Mouse (Mus musculus) c-Kit-positive CD71-positive TER-119-positive erythroid progenitor cells, embryonic 14.5 days (primary cell): Measurements from ENCODE around the gene Asz1.

Experiments used
- DNase-seq: peaks from one replicate; pipeline ENCODE4 v3.0.0-alpha.2; 2013; ENCODE audit warnings: low spot score

Gene Asz1

DNA sequence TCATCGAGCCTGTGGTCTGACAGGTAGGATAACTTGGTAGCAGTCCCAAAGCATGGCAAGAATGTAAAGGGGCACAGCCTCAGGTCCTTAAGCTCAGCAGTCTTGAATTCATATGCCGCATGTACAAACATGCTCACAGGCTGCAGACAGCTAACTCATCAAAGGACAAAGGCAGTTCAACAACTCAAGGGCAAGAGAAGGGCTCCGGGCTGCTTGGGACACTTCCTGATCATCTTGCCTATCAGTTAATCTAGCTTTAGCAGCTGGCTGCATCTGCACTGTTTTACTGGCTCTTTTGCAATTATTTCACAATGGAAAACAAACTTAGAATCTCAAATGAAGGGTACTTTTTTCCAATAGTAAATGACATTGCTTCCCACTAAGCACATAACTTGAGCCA, 101.5 kb downstream of the Asz1 start:
- no peak for DNase-seq

DNA sequence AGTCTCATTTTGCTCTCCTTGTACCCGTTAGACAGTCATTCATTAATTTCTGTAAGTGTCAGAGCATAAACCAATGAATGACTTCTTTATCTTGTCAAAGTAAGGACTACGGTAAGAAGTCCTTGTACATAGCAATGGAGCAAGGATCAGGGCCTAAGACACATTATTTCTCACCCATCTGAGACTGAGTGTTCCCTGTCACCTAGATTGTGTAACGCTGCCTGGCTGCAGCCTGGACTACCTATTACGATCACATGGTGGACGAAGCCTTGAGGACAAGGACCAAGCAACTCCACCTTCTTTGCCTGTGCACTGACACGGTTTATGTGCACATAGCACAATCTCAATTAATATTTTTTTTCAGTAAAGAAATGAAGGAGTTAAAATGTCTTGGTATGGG, 106.8 kb downstream of the Asz1 start:
- no peak for DNase-seq
